Mouse (Mus musculus): ENCODE data around the gene Fignl1.

- TF ChIP-seq CTCF (IDR thresholded peaks at IDR 0.05; ENCODE audit: borderline replicate concordance, insufficient read depth, low read length), result no peak
- no peak for TF ChIP-seq POLR2A (IDR thresholded peaks at IDR 0.05; ENCODE audit: low read depth, low read length)
Measured at GRCm38 (mm10) chr11:11849513-11850311, 41.0 kb upstream of the Fignl1 start.

All from embryonic fibroblast, embryonic 13.5 days (primary cell).